Mouse (Mus musculus) ES-Bruce4 (cell line): ENCODE measurements around the gene Enpp7. TPM values are rescaled to one million over a fixed set of nuclear protein-coding genes. Genes with fewer than 3 reads are reported as not detected.

ENCODE experiments used
- H3K27ac ChIP-seq: 2 replicates; pipeline ENCODE4 v1.5.1; 2012; ENCODE audit warnings: low read length, inconsistent platforms; ENCODE audit not compliant: insufficient read depth
- H3K27me3 ChIP-seq: 2 replicates; pipeline ENCODE4 v1.6.1; 2012; ENCODE audit warnings: mild to moderate bottlenecking, low read length, inconsistent platforms; ENCODE audit not compliant: control insufficient read depth, poor library complexity, insufficient read depth, severe bottlenecking
- H3K36me3 ChIP-seq: 2 replicates; pipeline ENCODE4 v1.6.1; 2012; ENCODE audit warnings: inconsistent platforms, mild to moderate bottlenecking, low read length, moderate library complexity; ENCODE audit not compliant: control insufficient read depth, poor library complexity, insufficient read depth, severe bottlenecking
- H3K4me1 ChIP-seq: one replicate; pipeline ENCODE4 v1.8.1; 2011; ENCODE audit warnings: low read length; ENCODE audit not compliant: control insufficient read depth, insufficient read depth
- H3K4me3 ChIP-seq: 2 replicates; pipeline ENCODE4 v1.5.1; 2011; ENCODE audit warnings: low read depth, mild to moderate bottlenecking, low read length
- H3K9ac ChIP-seq: 2 replicates; pipeline ENCODE4 v1.6.1; 2012; ENCODE audit warnings: low read depth, mild to moderate bottlenecking, inconsistent platforms; ENCODE audit not compliant: poor library complexity, severe bottlenecking
- H3K9me3 ChIP-seq: replicated peaks from 2 replicates; pipeline ENCODE4 v1.6.1; 2012; ENCODE audit warnings: mild to moderate bottlenecking, low read length, inconsistent platforms; ENCODE audit not compliant: control insufficient read depth, poor library complexity, insufficient read depth, severe bottlenecking
- CTCF ChIP-seq: IDR thresholded peaks from one replicate; pipeline ENCODE4 v1.8.1; 2011; ENCODE audit warnings: low read depth, low read length
- EP300 ChIP-seq: IDR thresholded peaks from 2 replicates; pipeline ENCODE4 v1.6.1; 2011; ENCODE audit warnings: low read depth, low read length; ENCODE audit not compliant: insufficient read depth
- POLR2A ChIP-seq: IDR thresholded peaks from one replicate; pipeline ENCODE4 v1.8.1; 2011; ENCODE audit warnings: low read length; ENCODE audit not compliant: insufficient read depth
- polyA plus RNA-seq: library from polyadenylated mRNA; stranded (reverse); fragments of >200 nt; gene quantifications from 2 replicates; pipeline ENCODE4 v1.2.4, GENCODE M21; 2011; ENCODE audit warnings: low read depth; ENCODE audit not compliant: missing spikeins, insufficient read depth, insufficient read length

Gene Enpp7
- polyA plus RNA-seq, 1 experiment: not detected

GRCm38 (mm10) chr11:118957070-118957471 is 30.9 kb upstream of the Enpp7 start:
- no peaks in the 10 kb centered on the region for H3K4me1 ChIP-seq

GRCm38 (mm10) chr11:118960649-118961048 is 27.3 kb upstream of the Enpp7 start:
- Histone ChIP-seq H3K27ac (no peak overlapping the region), H3K9ac (no peak overlapping the region), H3K27me3 (no peaks in the 10 kb centered on the region), H3K9me3 (no peaks in the 10 kb centered on the region), H3K36me3 (no peaks in the 10 kb centered on the region), H3K4me1 (no peaks in the 10 kb centered on the region), H3K4me3 (no peak overlapping the region)
- TF ChIP-seq POLR2A: no peak
- TF ChIP-seq EP300: no peak
- no peak for TF ChIP-seq CTCF

More at GRCm38 (mm10) chr11:118957070-118957471, 30.9 kb upstream of the Enpp7 start:
- Histone ChIP-seq H3K36me3 (no peaks in the 10 kb centered on the region), H3K27me3 (no peaks in the 10 kb centered on the region), H3K4me3 (no peak overlapping the region), H3K9ac (no peak overlapping the region), H3K27ac (no peak overlapping the region), H3K9me3 (no peaks in the 10 kb centered on the region)
- TF ChIP-seq POLR2A (no peak), CTCF (no peak), EP300 (no peak)

- no peak overlapping the region for H3K9ac ChIP-seq
- H3K27me3 ChIP-seq: no peaks in the 10 kb centered on the region
- H3K9me3 ChIP-seq: no peaks in the 10 kb centered on the region
- no peak overlapping the region for H3K27ac ChIP-seq
- no peak for TF ChIP-seq CTCF
- no peak for TF ChIP-seq POLR2A
- no peak for TF ChIP-seq EP300
- no peaks in the 10 kb centered on the region for H3K36me3 ChIP-seq
- no peaks in the 10 kb centered on the region for H3K4me1 ChIP-seq
- H3K4me3 ChIP-seq: no peak overlapping the region
Measured at GRCm38 (mm10) chr11:118962478-118962877, 25.5 kb upstream of the Enpp7 start.

- no peaks in the 10 kb centered on the region for H3K27me3 ChIP-seq
- H3K36me3 ChIP-seq: no peaks in the 10 kb centered on the region
- no peak overlapping the region for H3K4me3 ChIP-seq
- no peak overlapping the region for H3K9ac ChIP-seq
- H3K4me1 ChIP-seq: no peaks in the 10 kb centered on the region
- no peak overlapping the region for H3K27ac ChIP-seq
- H3K9me3 ChIP-seq: no peaks in the 10 kb centered on the region
- no peak for TF ChIP-seq CTCF
- TF ChIP-seq POLR2A: no peak
- TF ChIP-seq EP300: no peak
Measured at GRCm38 (mm10) chr11:118963926-118964325, 24.1 kb upstream of the Enpp7 start.

GRCm38 (mm10) chr11:118965078-118965477 is 22.9 kb upstream of the Enpp7 start:
- TF ChIP-seq POLR2A (no peak), EP300 (no peak), CTCF (no peak)
- Histone ChIP-seq H3K9ac (no peak overlapping the region), H3K4me3 (no peak overlapping the region), H3K27me3 (no peaks in the 10 kb centered on the region), H3K9me3 (no peaks in the 10 kb centered on the region), H3K27ac (no peak overlapping the region), H3K36me3 (no peaks in the 10 kb centered on the region), H3K4me1 (no peaks in the 10 kb centered on the region)

GRCm38 (mm10) chr11:118971470-118972034 is 16.4 kb upstream of the Enpp7 start:
- H3K4me3 ChIP-seq: no peak overlapping the region
- H3K36me3 ChIP-seq: no peaks in the 10 kb centered on the region
- no peak overlapping the region for H3K27ac ChIP-seq
- H3K9ac ChIP-seq: no peak overlapping the region
- no peak for TF ChIP-seq POLR2A
- no peak for TF ChIP-seq EP300
- peak; percentile 92 for TF ChIP-seq CTCF
- H3K4me1 ChIP-seq: no peaks in the 10 kb centered on the region
- no peaks in the 10 kb centered on the region for H3K27me3 ChIP-seq
- no peaks in the 10 kb centered on the region for H3K9me3 ChIP-seq
